Mouse (Mus musculus) urinary bladder, adult 2 months (tissue): Measurements from ENCODE around the gene Josd1. TPM values are rescaled to one million over a fixed set of nuclear protein-coding genes. Genes with fewer than 3 reads are reported as not detected.
"Not testable (repeated sequence)": the region's sequence is repeated elsewhere in the genome, so short reads cannot be mapped to it uniquely, and the experiment has no call there.

Experiments
- DNase-seq: peaks from one replicate; pipeline ENCODE4 v3.0.0; 2022; ENCODE audit warnings: low spot score
- polyA plus RNA-seq: library from polyadenylated mRNA; depleted of rRNA; stranded (reverse); fragments of >200 nt; gene quantifications from 2 replicates; pipeline ENCODE4 v1.2.3, GENCODE M21; 2012

Josd1 gene
- polyA plus RNA-seq, 1 experiment, result 34.1 TPM

DNA sequence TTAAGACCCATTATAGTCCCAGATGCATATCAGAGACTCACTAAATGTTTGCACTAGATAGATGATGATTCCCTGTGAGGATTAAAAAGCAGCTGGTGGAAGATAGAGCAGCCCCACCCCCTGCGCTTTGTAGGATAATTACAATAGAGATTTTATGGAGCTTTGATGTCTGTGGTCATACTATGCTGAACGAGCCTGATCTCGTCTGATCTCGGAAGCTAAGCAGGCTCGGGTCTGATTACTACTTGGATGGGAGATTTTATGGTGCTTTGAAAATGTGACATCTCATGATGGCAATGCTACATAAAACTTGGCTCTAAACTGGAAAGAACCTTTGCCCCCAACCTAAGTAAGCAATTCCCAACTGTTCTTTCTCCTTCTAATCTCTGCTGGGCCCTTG is 4.6 kb upstream of the Josd1 start:
- no peak for DNase-seq

DNA sequence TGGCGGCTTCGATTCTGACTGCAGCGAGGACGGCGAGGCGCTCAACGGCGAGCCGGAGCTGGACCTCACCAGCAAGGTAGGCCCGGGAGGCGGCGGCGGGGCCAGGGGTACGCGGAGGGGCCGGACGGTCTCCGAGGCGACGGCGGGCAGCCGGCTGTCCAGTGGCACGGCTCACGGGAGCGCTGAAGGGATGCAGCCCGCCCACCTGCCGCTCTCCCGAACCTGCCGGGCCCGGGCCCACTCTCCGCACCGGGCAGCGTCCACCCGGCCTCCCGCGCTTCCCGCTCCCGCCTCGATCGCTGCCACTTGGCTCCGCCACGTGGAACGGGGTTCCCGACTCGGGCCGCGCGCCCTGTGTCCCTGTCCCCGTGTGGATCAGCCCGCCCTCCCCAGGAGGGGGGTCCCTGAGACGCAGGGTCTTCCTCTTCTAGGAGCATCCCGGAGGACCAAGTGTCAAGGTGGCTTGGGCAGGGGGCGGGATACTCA is 3.3 kb upstream of the Josd1 start:
- DNase-seq, result peak; percentile 64

- DNase-seq, result peak; percentile 76
Measured at GRCm38 (mm10) chr15:79690426-79691022, 2.8 kb upstream of the Josd1 start, which contains the start of gene Gtpbp1. Gtpbp1 (plus strand) TSS chr15:79690845.

GRCm38 (mm10) chr15:79689662-79690425 is 2.1 kb upstream of the Josd1 start:
- no peak for DNase-seq

DNA sequence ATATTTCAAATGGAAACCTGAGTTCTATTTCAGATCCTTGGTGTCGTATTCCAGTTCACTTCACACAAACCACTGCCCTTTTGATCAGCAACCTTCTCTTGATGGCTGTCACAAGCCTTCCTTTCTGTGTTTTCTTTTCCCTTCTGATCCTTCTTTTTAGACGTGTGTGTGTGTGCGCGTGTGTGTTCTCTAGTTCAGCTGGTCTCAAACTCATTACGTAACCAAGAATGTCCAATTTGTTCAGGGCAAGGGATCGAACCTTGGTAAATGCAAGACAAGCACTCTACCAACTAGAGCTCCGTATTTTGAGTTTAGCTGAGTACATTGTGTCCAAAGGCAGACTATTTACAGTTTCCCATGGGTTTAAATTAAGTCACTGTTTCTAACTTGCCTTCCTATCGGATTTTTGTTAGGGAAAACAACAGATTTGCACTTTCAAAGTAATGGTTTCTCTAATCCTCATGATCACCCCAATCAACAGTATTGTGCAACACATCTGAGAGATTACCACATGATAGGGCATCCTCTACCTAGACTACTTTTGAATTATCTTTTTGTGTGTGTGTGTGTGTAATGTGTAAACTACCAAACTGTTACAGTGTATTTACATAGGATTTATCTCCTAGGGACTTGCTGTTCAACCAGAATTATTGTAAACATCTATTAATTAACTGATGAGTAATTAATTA is 693 bp upstream of the Josd1 start:
- DNase-seq, result no peak

GRCm38 (mm10) chr15:79687175-79687574 is 544 bp downstream of the Josd1 start:
- no peak for DNase-seq

DNA sequence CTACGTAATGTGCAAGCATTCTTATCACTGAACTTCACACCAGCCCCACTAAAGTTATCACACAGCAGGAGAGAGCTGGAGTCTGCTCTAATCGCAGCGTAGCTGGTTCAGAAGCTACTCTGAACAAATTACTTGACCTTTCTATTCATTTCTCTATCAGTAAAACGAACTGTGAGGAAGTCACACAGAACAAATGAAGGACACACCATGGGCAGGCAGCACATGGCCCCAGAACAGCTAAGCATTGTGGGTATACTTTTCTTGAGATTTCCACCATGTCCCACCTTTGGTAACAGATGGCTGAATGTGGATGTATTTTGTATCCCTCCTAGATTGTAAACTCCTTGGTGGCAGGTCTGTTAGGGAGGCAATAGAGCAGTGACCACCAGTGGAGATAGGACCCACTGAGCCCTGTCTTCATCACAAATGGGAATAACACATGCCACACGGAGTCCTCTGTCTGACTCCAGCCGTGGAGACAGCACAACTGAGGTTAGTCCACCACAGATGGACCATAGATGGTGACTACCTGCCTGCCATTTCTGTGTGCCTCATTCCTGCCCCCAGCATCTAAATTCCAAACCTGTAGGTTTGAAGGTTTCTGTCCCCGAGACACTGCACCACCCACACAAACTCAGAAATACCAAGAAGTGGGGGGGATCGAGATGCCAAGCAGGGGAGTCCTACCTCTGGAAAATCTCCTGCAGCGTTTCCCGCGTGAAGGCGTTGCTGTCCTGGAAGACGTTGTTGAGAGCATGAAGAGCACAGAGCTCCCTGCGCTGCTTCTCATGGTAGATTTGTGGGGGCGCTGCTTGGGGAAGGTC is 1.5 kb downstream of the Josd1 start:
- DNase-seq, result no peak

DNA sequence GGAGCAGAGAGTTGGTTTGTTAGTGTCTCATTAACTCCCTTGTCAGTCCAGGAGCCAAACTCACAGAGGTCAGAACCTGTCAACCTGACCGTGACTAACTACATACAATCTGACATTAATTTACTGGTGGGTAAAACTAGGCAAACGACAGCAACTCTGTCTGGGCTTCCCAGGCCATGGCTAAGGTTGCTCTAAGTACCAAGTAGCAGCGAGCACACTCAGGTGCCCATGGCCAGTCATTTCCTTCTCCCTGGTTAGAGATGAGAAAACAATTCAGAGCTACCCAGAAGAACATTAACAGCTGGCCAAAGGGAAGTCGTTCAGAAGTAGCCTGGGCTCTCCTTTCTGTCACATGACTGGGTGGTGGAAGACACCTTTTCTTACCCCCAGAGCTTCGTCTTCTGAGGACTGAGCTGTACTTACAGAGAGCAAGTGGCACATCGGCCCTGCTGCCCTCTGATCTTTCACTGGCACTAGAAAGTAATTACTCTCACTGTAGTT is 2.5 kb downstream of the Josd1 start:
- DNase-seq, result no peak

DNA sequence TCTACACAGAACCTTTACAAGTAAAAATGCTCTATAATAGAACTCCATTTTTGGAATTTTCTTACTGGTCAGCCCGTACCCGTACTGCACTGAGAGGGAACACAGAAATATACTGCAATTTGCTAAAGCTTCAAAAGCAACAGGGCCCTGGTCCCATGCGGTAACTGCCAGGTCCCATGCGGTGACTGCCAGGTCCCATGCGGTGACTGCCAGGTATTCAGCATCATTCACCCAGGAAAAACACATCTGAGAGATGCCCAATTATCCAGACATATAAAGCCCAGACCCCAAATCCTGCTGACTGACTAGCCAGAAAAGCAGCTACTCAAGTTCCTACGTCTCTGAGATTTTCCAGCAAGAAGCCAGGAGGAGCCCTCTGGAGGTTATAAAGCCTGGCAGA is 3.1 kb downstream of the Josd1 start:
- DNase-seq, result no peak

- no peak for DNase-seq
Measured at GRCm38 (mm10) chr15:79683707-79684465, 3.8 kb downstream of the Josd1 start.

GRCm38 (mm10) chr15:79683146-79683545 is 4.6 kb downstream of the Josd1 start:
- DNase-seq, result no peak

DNA sequence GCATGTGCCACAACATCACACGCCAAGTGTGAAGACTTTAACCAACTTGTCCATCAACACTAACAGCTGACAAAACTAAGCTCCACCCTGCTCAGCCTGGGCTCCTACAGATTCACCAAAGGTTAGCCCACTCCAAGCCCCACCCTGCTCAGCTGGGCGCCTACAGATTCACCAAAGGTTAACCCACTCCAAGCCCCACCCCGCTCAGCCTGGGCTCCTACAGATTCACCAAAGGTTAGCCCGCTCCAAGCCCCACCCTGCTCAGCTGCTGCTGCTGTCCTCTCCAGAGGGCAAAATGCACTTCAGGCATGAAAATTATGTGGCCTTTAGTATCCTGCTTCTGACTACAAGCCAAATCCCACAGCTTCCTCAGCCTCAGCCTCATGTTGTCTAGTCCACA is 5.7 kb downstream of the Josd1 start:
- DNase-seq, result no peak

GRCm38 (mm10) chr15:79677936-79678335 is 9.8 kb downstream of the Josd1 start:
- no peak for DNase-seq

DNA sequence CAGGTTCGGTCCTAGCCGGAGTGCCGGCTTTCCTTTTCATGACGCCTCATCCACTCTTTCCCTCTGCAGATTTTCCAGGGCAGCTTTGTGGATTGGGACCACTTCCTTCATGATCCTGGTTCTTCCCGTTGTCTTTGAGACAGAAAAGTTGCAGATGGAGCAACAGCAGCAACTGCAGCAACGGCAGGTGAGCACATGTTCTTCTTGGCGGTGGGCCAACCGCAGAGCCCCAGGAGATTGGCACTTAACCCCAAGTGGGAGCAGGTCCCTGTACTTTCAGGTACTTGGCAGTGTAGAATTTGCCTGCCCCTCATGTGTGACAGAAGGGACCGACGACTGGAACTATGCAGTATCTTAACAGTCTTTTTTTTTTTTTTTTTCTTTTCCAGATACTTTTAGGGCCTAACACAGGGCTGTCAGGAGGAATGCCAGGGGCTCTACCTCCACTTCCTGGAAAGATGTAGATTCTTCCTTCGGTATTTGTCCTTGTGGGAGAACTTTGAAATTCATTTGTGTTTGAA is 15.8 kb downstream of the Josd1 start:
- DNase-seq, result not testable (repeated sequence)

- DNase-seq, result no peak
Measured at GRCm38 (mm10) chr15:79670972-79671299, 16.8 kb downstream of the Josd1 start.

- peak; percentile 75 for DNase-seq
Measured at GRCm38 (mm10) chr15:79670249-79670971, 17.3 kb downstream of the Josd1 start, which contains the start of gene Tomm22. Tomm22 (plus strand) TSS chr15:79670861.

GRCm38 (mm10) chr15:79669195-79669594 is 18.5 kb downstream of the Josd1 start:
- no peak for DNase-seq

GRCm38 (mm10) chr15:79664666-79665065 is 23.1 kb downstream of the Josd1 start:
- no peak for DNase-seq

GRCm38 (mm10) chr15:79661852-79662251 is 25.9 kb downstream of the Josd1 start:
- DNase-seq, result no peak
